Mouse (Mus musculus) gonadal fat pad, adult 2 months (tissue): Measurements from ENCODE around the gene Nrd1. TPM values are rescaled to one million over a fixed set of nuclear protein-coding genes. Genes with fewer than 3 reads are reported as not detected.

Source experiments
- DNase-seq: peaks from one replicate; pipeline ENCODE4 v3.0.0-alpha.2; 2012; ENCODE audit warnings: low read depth
- polyA plus RNA-seq: library from polyadenylated mRNA; depleted of rRNA; stranded (reverse); fragments of >200 nt; gene quantifications from 2 replicates; pipeline ENCODE4 v1.2.3, GENCODE M21; 2012; rRNA removed

The Nrd1 gene
- 44.3 and 58.1 TPM in 2 replicates for polyA plus RNA-seq

GRCm38 (mm10) chr4:108999999-109000950, at the start of gene Nrd1:
Gene Nrd1 (plus strand): TSS chr4:109000655.
- DNase-seq, result peak; percentile 97

GRCm38 (mm10) chr4:108951663-108952062, 48.8 kb upstream of the Nrd1 start:
- no peak for DNase-seq

- DNase-seq, result no peak
Observed at GRCm38 (mm10) chr4:108959696-108960095, 40.8 kb upstream of the Nrd1 start.

- no peak for DNase-seq
Observed at GRCm38 (mm10) chr4:108960619-108961460, 39.6 kb upstream of the Nrd1 start.

GRCm38 (mm10) chr4:108963017-108963416, 37.4 kb upstream of the Nrd1 start:
- no peak for DNase-seq

GRCm38 (mm10) chr4:108969517-108969916, 30.9 kb upstream of the Nrd1 start:
- DNase-seq, result no peak

- no peak for DNase-seq
Observed at GRCm38 (mm10) chr4:108971054-108971453, 29.4 kb upstream of the Nrd1 start.

GRCm38 (mm10) chr4:108976458-108977071, 23.9 kb upstream of the Nrd1 start:
- DNase-seq, result no peak

- DNase-seq, result no peak
Observed at GRCm38 (mm10) chr4:108986833-108987472, 13.5 kb upstream of the Nrd1 start.

GRCm38 (mm10) chr4:108987473-108987842, 13.0 kb upstream of the Nrd1 start:
- no peak for DNase-seq

- DNase-seq, result no peak
Observed at GRCm38 (mm10) chr4:108989430-108989829, 11.0 kb upstream of the Nrd1 start.

GRCm38 (mm10) chr4:108990032-108990431, 10.4 kb upstream of the Nrd1 start:
- DNase-seq, result no peak

- no peak for DNase-seq
Observed at GRCm38 (mm10) chr4:108990571-108990970, 9.9 kb upstream of the Nrd1 start.

GRCm38 (mm10) chr4:108991811-108992210, 8.6 kb upstream of the Nrd1 start:
- no peak for DNase-seq

- no peak for DNase-seq
Observed at GRCm38 (mm10) chr4:108992978-108993377, 7.5 kb upstream of the Nrd1 start.

GRCm38 (mm10) chr4:109000961-109001360, 506 bp downstream of the Nrd1 start:
- DNase-seq, result no peak

GRCm38 (mm10) chr4:109008046-109008445, 7.6 kb downstream of the Nrd1 start:
- DNase-seq, result no peak

GRCm38 (mm10) chr4:109014091-109014490, 13.6 kb downstream of the Nrd1 start:
- no peak for DNase-seq

- DNase-seq, result no peak
Observed at GRCm38 (mm10) chr4:109017441-109017840, 17.0 kb downstream of the Nrd1 start.

GRCm38 (mm10) chr4:109019301-109019700, 18.8 kb downstream of the Nrd1 start:
- no peak for DNase-seq

GRCm38 (mm10) chr4:109021976-109022375, 21.5 kb downstream of the Nrd1 start:
- peak; percentile 37 for DNase-seq

- DNase-seq, result no peak
Observed at GRCm38 (mm10) chr4:109025061-109025460, 24.6 kb downstream of the Nrd1 start.
